Mouse (Mus musculus): Measurements from ENCODE around the gene Pex14. TPM values are rescaled to one million over a fixed set of nuclear protein-coding genes. Genes with fewer than 3 reads are reported as not detected.

The Pex14 gene
- polyA plus RNA-seq, 1 experiment from 2014 or later: 46.0 TPM

DNA sequence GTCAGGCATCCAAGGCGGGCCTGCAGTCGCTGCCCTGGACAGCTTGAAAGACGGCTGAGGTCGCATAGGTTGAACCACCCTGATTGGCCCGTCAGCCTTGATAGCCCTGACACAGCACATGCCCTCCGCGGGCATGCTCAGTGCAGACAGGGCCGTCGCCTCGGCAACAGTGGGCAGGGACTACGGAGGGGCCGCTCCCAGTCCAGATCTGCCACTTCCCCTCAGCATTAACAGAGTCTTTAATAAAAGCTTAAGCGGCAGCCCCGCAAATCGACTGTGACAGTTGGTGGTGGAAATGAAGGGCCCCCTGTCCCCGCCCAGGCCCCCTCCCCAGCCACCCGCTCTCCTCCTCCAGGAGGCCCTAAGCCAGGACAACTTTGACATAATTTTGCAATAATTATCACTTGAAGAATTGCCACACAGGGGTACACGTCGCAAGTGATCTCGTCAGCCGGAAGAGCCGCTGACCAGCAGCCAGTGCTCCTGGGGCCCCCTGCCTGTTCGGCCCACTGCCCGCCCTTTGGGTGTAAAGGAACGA, 158.9 kb downstream of the Pex14 start:
- no peak overlapping the region for H3K4me3 ChIP-seq (ENCODE audit: low read depth, low read length)
- 0 out of 2 replicates have a peak overlapping the region, but pooled peaks have one; percentile 7 for H3K9ac ChIP-seq (ENCODE audit: low read length)
- H3K36me3 ChIP-seq (ENCODE audit: control insufficient read depth, insufficient read depth, low read length): 0 out of 2 replicates have a peak, but pooled peaks cover 6% of the 10 kb centered on the region
- peak; percentile 87 for ATAC-seq (replicated peaks; ENCODE audit: low FRiP score, low TSS enrichment, low read depth)
- DNase-seq (ENCODE audit: low spot score): peak; percentile 75
- no peaks in the 10 kb centered on the region for H3K27me3 ChIP-seq (replicated peaks; ENCODE audit: control insufficient read depth, insufficient read depth, low read length)
- 10% methylated on average over 25 of the region's 25 CpGs for WGBS
- no peaks in the 10 kb centered on the region for H3K9me3 ChIP-seq (ENCODE audit: control insufficient read depth, low read length)
- peak overlapping the region; percentile 37 for H3K4me2 ChIP-seq (ENCODE audit: low read length)
- H3K27ac ChIP-seq (ENCODE audit: low read depth): peak overlapping the region; percentile 70
- H3K4me1 ChIP-seq (replicated peaks; ENCODE audit: control insufficient read depth, insufficient read depth, low read length): peaks cover 29% of the 10 kb centered on the region

DNA sequence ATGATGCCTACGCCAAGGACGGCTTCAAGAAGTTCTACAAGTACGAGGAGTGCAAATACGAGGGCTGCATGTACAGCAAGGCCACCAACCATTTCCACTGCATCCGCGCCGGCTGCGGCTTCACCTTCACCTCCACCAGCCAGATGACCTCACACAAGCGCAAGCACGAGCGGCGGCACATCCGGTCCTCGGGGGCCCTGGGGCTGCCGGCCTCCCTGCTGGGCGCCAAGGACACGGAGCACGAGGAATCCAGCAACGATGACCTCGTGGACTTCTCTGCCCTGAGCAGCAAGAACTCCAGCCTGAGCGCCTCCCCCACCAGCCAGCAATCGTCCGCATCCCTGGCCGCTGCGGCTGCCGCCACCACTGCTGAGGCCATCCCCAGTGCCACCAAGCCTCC, 161.1 kb downstream of the Pex14 start:
- no peak overlapping the region for H3K27ac ChIP-seq (ENCODE audit: low read depth)
- no peaks in the 10 kb centered on the region for H3K27me3 ChIP-seq (replicated peaks; ENCODE audit: control insufficient read depth, insufficient read depth, low read length)
- H3K4me2 ChIP-seq (ENCODE audit: low read length): no peak overlapping the region
- 84% methylated on average over 26 of the region's 26 CpGs for WGBS
- no peak overlapping the region for H3K4me3 ChIP-seq (ENCODE audit: low read depth, low read length)
- H3K36me3 ChIP-seq (ENCODE audit: control insufficient read depth, insufficient read depth, low read length): 0 out of 2 replicates have a peak, but pooled peaks cover 6% of the 10 kb centered on the region
- H3K9ac ChIP-seq (ENCODE audit: low read length): no peak overlapping the region
- H3K9me3 ChIP-seq (ENCODE audit: control insufficient read depth, low read length): no peaks in the 10 kb centered on the region
- no peak for ATAC-seq (replicated peaks; ENCODE audit: low FRiP score, low TSS enrichment, low read depth)
- peaks cover 44% of the 10 kb centered on the region for H3K4me1 ChIP-seq (replicated peaks; ENCODE audit: control insufficient read depth, insufficient read depth, low read length)
- DNase-seq (ENCODE audit: low spot score): no peak

DNA sequence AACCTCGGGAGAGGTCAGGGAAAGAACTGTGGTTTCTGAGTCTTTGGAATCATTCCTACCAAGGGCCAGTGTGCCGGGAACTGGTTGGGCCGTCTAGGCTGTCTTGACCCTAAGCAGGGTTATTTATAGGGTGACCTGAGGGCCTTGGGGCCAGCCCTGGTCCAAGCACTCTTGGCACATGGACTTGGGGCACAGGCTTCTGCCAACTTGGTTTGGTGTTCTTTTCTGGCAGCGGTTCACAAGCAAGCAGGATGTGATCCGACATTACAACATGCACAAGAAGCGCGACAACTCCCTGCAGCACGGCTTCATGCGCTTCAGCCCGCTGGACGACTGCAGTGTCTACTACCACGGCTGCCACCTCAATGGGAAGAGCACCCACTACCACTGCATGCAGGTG, 162.9 kb downstream of the Pex14 start:
- ATAC-seq (replicated peaks; ENCODE audit: low FRiP score, low TSS enrichment, low read depth): no peak

DNA sequence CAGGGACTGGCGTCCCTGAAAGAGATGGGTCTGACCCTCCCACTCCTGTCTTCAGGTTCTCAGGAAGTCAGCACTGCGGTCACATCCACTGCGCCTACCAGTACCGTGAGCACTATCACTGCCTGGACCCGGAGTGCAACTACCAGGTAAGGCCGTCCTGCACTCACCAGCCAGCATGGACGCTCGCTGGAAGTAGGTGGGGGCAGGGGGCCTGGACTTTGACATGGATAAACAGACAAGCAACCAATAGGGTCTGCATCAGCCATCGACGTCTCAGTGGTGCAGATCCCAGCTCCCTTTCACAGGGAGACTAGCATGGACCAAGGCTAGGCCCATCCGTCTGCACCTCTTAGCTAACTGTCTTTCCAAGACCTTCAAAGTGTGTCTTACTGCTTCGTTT, 163.6 kb downstream of the Pex14 start:
- Histone ChIP-seq H3K4me2 (ENCODE audit: low read length) (no peak overlapping the region), H3K9me3 (ENCODE audit: control insufficient read depth, low read length) (no peaks in the 10 kb centered on the region), H3K27ac (ENCODE audit: low read depth) (peak overlapping the region; percentile 68; the same call in 1 of the 2 replicates), H3K27me3 (replicated peaks; ENCODE audit: control insufficient read depth, insufficient read depth, low read length) (no peaks in the 10 kb centered on the region), H3K9ac (ENCODE audit: low read length) (no peak overlapping the region), H3K4me3 (ENCODE audit: low read depth, low read length) (no peak overlapping the region), H3K36me3 (ENCODE audit: control insufficient read depth, insufficient read depth, low read length) (0 out of 2 replicates have a peak, but pooled peaks cover 6% of the 10 kb centered on the region), H3K4me1 (replicated peaks; ENCODE audit: control insufficient read depth, insufficient read depth, low read length) (peaks cover 39% of the 10 kb centered on the region)
- ATAC-seq (replicated peaks; ENCODE audit: low FRiP score, low TSS enrichment, low read depth): no peak
- 75% methylated on average over 12 of the region's 12 CpGs for WGBS
- no peak for DNase-seq (ENCODE audit: low spot score)

More for the DNA sequence above, 162.9 kb downstream of the Pex14 start:
- WGBS: 84% methylated on average over 12 of the region's 12 CpGs
- no peak overlapping the region for H3K4me3 ChIP-seq (ENCODE audit: low read depth, low read length)
- peak overlapping the region; percentile 68 for H3K27ac ChIP-seq (ENCODE audit: low read depth)
- no peaks in the 10 kb centered on the region for H3K9me3 ChIP-seq (ENCODE audit: control insufficient read depth, low read length)
- peaks cover 44% of the 10 kb centered on the region for H3K4me1 ChIP-seq (replicated peaks; ENCODE audit: control insufficient read depth, insufficient read depth, low read length)
- H3K9ac ChIP-seq (ENCODE audit: low read length): no peak overlapping the region
- no peak overlapping the region for H3K4me2 ChIP-seq (ENCODE audit: low read length)
- no peak for DNase-seq (ENCODE audit: low spot score)
- no peaks in the 10 kb centered on the region for H3K27me3 ChIP-seq (replicated peaks; ENCODE audit: control insufficient read depth, insufficient read depth, low read length)
- H3K36me3 ChIP-seq (ENCODE audit: control insufficient read depth, insufficient read depth, low read length): 0 out of 2 replicates have a peak, but pooled peaks cover 6% of the 10 kb centered on the region

DNA sequence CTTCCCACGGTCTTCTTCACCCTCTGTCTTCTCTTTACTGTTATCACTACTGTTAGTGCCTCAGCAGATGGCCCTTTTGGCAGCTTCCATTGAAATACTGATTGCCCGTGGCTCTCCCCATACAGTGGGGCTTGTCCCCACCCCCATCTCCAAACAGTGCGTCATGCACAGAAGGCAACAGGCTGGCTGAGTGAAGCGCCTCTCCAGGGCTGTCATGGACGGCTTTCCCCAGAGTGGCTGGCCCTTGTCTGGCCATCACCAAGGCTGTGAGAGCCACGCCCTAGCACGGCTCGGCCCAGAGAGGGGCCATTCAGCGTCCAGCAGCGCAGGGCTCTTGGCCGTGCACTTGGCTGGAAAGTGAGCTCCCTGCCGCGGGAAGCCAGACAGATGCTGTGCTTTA, 164.5 kb downstream of the Pex14 start:
- WGBS: 11% methylated on average over 13 of the region's 13 CpGs
- Histone ChIP-seq H3K9ac (ENCODE audit: low read length) (no peak overlapping the region), H3K27ac (ENCODE audit: low read depth) (peak overlapping the region; percentile 68; the same call in 1 of the 2 replicates)

DNA sequence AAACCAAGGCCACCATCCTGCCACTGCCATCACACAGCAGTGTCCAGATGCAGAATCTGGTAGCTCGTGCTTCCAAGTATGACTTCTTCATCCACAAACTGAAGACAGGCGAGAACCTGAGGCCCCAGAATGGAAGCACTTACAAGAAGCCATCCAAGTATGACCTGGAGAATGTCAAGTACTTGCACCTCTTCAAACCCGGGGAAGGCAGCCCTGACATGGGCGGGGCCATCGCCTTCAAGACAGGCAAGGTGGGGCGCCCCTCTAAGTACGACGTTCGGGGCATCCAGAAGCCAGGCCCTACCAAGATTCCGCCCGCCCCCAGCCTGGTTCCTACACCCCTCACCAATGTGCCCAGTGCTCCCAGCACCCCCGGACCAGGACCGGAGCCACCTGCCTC, 166.6 kb downstream of the Pex14 start:
- no peak overlapping the region for H3K4me3 ChIP-seq (ENCODE audit: low read depth, low read length)
- no peak for DNase-seq (ENCODE audit: low spot score)
- no peaks in the 10 kb centered on the region for H3K27me3 ChIP-seq (replicated peaks; ENCODE audit: control insufficient read depth, insufficient read depth, low read length)
- H3K9ac ChIP-seq (ENCODE audit: low read length): no peak overlapping the region
- no peaks in the 10 kb centered on the region for H3K36me3 ChIP-seq (ENCODE audit: control insufficient read depth, insufficient read depth, low read length)
- WGBS: 82% methylated on average over 13 of the region's 13 CpGs
- ATAC-seq (replicated peaks; ENCODE audit: low FRiP score, low TSS enrichment, low read depth): no peak
- peaks cover 40% of the 10 kb centered on the region for H3K4me1 ChIP-seq (replicated peaks; ENCODE audit: control insufficient read depth, insufficient read depth, low read length)
- no peaks in the 10 kb centered on the region for H3K9me3 ChIP-seq (ENCODE audit: control insufficient read depth, low read length)
- H3K27ac ChIP-seq (ENCODE audit: low read depth): no peak overlapping the region
- H3K4me2 ChIP-seq (ENCODE audit: low read length): no peak overlapping the region

More for the DNA sequence above, 164.5 kb downstream of the Pex14 start:
- peak; percentile 32 for ATAC-seq (replicated peaks; ENCODE audit: low FRiP score, low TSS enrichment, low read depth)
- H3K9me3 ChIP-seq (ENCODE audit: control insufficient read depth, low read length): no peaks in the 10 kb centered on the region
- DNase-seq (ENCODE audit: low spot score): no peak
- H3K27me3 ChIP-seq (replicated peaks; ENCODE audit: control insufficient read depth, insufficient read depth, low read length): no peaks in the 10 kb centered on the region
- H3K36me3 ChIP-seq (ENCODE audit: control insufficient read depth, insufficient read depth, low read length): 0 out of 2 replicates have a peak, but pooled peaks cover 6% of the 10 kb centered on the region
- peaks cover 38% of the 10 kb centered on the region for H3K4me1 ChIP-seq (replicated peaks; ENCODE audit: control insufficient read depth, insufficient read depth, low read length)
- H3K4me3 ChIP-seq (ENCODE audit: low read depth, low read length): no peak overlapping the region
- no peak overlapping the region; the same call in 1 of the 2 replicates for H3K4me2 ChIP-seq (ENCODE audit: low read length)

DNA sequence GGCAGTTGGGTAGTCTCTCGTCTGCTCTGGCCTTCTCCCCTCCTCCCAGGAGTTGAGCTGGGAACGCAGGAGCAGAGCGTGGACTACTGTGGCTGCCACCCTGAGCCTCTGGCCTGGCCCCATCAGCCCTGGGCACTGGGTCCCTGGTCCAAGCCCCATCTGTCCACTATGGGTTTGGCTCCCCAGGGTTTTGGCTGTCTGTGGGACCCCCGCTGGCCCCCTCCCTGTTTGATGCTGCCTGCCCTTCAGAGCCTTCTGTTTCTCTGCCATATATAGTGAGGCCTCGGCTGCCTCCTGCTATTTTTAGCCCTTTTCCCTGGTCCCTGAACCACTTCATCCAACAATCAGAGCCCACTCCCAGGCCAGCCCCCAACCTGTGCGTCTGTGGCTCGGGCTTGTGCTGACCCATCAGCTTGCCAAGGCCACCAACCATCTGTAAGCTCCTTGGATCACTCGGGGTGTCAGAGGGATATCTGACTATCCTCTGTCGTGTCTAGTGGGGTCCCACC, 168.9 kb downstream of the Pex14 start:
- whole genome bisulfite sequencing: 43% methylated on average over 9 of the region's 9 CpGs
- Histone ChIP-seq H3K9me3 (ENCODE audit: control insufficient read depth, low read length) (no peaks in the 10 kb centered on the region), H3K27ac (ENCODE audit: low read depth) (peak overlapping the region; percentile 57), H3K4me2 (ENCODE audit: low read length) (no peak overlapping the region), H3K36me3 (ENCODE audit: control insufficient read depth, insufficient read depth, low read length) (no peaks in the 10 kb centered on the region), H3K9ac (ENCODE audit: low read length) (no peak overlapping the region), H3K4me1 (replicated peaks; ENCODE audit: control insufficient read depth, insufficient read depth, low read length) (peaks cover 49% of the 10 kb centered on the region), H3K27me3 (replicated peaks; ENCODE audit: control insufficient read depth, insufficient read depth, low read length) (no peaks in the 10 kb centered on the region), H3K4me3 (ENCODE audit: low read depth, low read length) (no peak overlapping the region)
- no peak for DNase-seq (ENCODE audit: low spot score)
- no peak for ATAC-seq (replicated peaks; ENCODE audit: low FRiP score, low TSS enrichment, low read depth)

DNA sequence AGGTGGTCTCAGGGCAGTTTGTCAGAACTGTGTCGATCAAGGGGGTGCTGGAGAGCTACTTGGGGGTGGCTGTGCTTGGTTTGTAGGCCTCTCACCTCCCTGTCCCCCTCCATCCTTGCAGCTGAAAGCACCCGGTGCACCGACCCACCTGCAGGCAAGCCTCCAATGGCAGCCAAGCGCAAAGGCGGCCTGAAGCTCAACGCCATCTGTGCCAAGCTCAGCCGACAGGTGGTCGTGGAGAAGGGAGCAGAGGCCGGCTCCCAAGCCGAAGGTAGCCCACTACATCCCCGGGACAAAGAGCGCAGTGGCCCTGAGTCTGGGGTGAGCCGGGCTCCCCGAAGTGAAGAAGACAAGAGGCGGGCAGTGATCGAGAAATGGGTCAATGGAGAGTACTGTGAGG, 170.8 kb downstream of the Pex14 start:
- Histone ChIP-seq H3K4me3 (ENCODE audit: low read depth, low read length) (no peak overlapping the region), H3K4me2 (ENCODE audit: low read length) (no peak overlapping the region), H3K36me3 (ENCODE audit: control insufficient read depth, insufficient read depth, low read length) (no peaks in the 10 kb centered on the region), H3K4me1 (replicated peaks; ENCODE audit: control insufficient read depth, insufficient read depth, low read length) (peaks cover 46% of the 10 kb centered on the region), H3K9ac (ENCODE audit: low read length) (no peak overlapping the region), H3K27ac (ENCODE audit: low read depth) (no peak overlapping the region), H3K9me3 (ENCODE audit: control insufficient read depth, low read length) (no peaks in the 10 kb centered on the region), H3K27me3 (replicated peaks; ENCODE audit: control insufficient read depth, insufficient read depth, low read length) (no peaks in the 10 kb centered on the region)
- 94% methylated on average over 16 of the region's 16 CpGs for WGBS
- ATAC-seq (replicated peaks; ENCODE audit: low FRiP score, low TSS enrichment, low read depth) (no peak), DNase-seq (ENCODE audit: low spot score) (no peak)

DNA sequence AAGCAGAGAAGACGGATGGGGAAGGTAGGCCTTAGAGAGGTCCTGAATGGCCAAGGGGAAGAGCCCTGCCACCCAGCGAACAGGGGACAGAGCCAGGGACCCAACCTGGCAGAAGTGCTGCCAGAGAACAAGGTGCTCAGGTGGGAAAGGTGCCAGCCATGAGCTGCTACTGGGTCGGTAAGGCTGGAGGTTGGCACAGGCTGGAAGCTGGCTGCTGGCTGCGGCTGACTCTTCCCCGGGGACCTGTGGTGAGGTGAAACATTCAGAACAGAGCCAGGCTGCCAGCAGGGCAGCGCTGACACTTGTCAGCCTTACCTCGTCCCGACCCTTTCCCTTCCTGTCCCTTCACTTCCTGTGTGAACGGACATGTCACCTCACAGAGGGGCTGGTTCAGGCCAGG, 171.4 kb downstream of the Pex14 start:
- Histone ChIP-seq H3K4me3 (ENCODE audit: low read depth, low read length) (no peak overlapping the region), H3K36me3 (ENCODE audit: control insufficient read depth, insufficient read depth, low read length) (no peaks in the 10 kb centered on the region), H3K27ac (ENCODE audit: low read depth) (no peak overlapping the region), H3K4me1 (replicated peaks; ENCODE audit: control insufficient read depth, insufficient read depth, low read length) (peaks cover 52% of the 10 kb centered on the region), H3K9ac (ENCODE audit: low read length) (no peak overlapping the region), H3K27me3 (replicated peaks; ENCODE audit: control insufficient read depth, insufficient read depth, low read length) (no peaks in the 10 kb centered on the region), H3K9me3 (ENCODE audit: control insufficient read depth, low read length) (no peaks in the 10 kb centered on the region), H3K4me2 (ENCODE audit: low read length) (no peak overlapping the region)
- 67% methylated on average over 9 of the region's 9 CpGs for WGBS
- ATAC-seq (replicated peaks; ENCODE audit: low FRiP score, low TSS enrichment, low read depth) (no peak), DNase-seq (ENCODE audit: low spot score) (no peak)

Data from intestine, embryonic 14.5 days (tissue).